Mouse (Mus musculus) intestine, embryonic 14.5 days (tissue): ENCODE measurements around the gene Epha10. TPM values are rescaled to one million over a fixed set of nuclear protein-coding genes. Genes with fewer than 3 reads are reported as not detected.
A peak's percentile ranks its signal among the peaks of the same experiment; 100 is the strongest.

ENCODE experiments used
- ATAC-seq: fragments of 200-750 bp; cut with Nextera tagmentation; replicated peaks from 2 replicates; pipeline ENCODE4 v1.8.0; 2017; ENCODE audit warnings: low read depth, moderate number of reproducible peaks, moderate TSS enrichment, moderate library complexity; ENCODE audit not compliant: low FRiP score, low TSS enrichment
- DNase-seq: peaks from one replicate; pipeline ENCODE4 v3.0.0-alpha.2; 2018; ENCODE audit warnings: low spot score
- H3K27ac ChIP-seq: fragments of 300-500 bp; sonication (generic); 2 replicates; pipeline ENCODE4 v1.5.1; 2014; ENCODE audit warnings: low read depth, mild to moderate bottlenecking, control low read depth
- H3K27me3 ChIP-seq: fragments of 300-500 bp; sonication (generic); replicated peaks from 2 replicates; pipeline ENCODE4 v1.6.1; 2014; ENCODE audit warnings: low read length, control low read depth; ENCODE audit not compliant: control insufficient read depth, insufficient read depth
- H3K36me3 ChIP-seq: fragments of 300-500 bp; sonication (generic); 2 replicates; pipeline ENCODE4 v1.6.1; 2014; ENCODE audit warnings: low read length, control low read depth; ENCODE audit not compliant: control insufficient read depth, insufficient read depth
- H3K4me1 ChIP-seq: fragments of 300-500 bp; sonication (generic); replicated peaks from 2 replicates; pipeline ENCODE4 v1.6.1; 2014; ENCODE audit warnings: low read length, control low read depth, mixed read lengths; ENCODE audit not compliant: control insufficient read depth, insufficient read depth
- H3K4me2 ChIP-seq: fragments of 300-500 bp; sonication (generic); 2 replicates; pipeline ENCODE4 v1.6.1; 2014; ENCODE audit warnings: low read length
- H3K4me3 ChIP-seq: fragments of 300-500 bp; sonication (generic); 2 replicates; pipeline ENCODE4 v1.5.1; 2014; ENCODE audit warnings: low read depth, low read length, control low read depth, mixed read lengths
- H3K9ac ChIP-seq: fragments of 300-500 bp; sonication (generic); 2 replicates; pipeline ENCODE4 v1.6.1; 2014; ENCODE audit warnings: mild to moderate bottlenecking, low read length
- H3K9me3 ChIP-seq: fragments of 300-500 bp; sonication (generic); 2 replicates; pipeline ENCODE4 v1.6.1; 2016; ENCODE audit warnings: low read length, control low read depth; ENCODE audit not compliant: control insufficient read depth
- WGBS: fragments of 180-500 bp; shearing (Covaris S2); extraction: QIAGEN DNeasy Blood & Tissue Kit; methylation state at CpG from one replicate; pipeline ENCODE4 v1.1.7; 2014; 5-methylcytosine and 5-hydroxymethylcytosine counted together
- polyA plus RNA-seq: library from polyadenylated mRNA; unstranded; fragments of >200 nt; fragmentation: Nextera tagmentation; extraction: Ambion mirVana; gene quantifications from 2 replicates; pipeline ENCODE4 v1.2.1, GENCODE M21; 2014

Gene Epha10
- 0.19 and 0.20 TPM in 2 replicates for polyA plus RNA-seq

DNA sequence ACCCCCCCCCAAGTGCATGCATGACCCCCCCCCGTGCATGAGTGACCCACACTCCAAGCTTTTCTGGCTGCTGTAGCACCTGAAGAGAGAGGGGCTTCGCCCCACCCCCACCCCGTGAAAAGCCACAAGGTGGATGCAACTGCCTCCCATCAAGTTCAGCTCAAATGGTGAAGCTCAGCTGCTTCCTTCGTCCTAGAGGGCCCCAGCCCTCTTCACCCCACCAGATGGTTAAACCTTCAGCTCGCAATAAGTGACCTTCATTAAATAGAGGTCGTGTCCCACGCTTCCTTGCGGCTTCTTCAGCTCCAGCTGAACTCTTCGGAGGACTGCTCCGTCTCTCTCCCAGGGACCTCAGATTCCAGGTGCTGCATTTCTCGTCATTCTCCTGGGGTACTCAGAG, at the start of gene Epha10:
Gene Epha10, plus strand, starts transcription at position 301 of the 400 bp plus-strand sequence.
- Histone ChIP-seq H3K4me3 (peak within 1 kb of the TSS; percentile 26), H3K9ac (no peak within 1 kb of the TSS), H3K36me3 (no peaks in the 10 kb centered on the region), H3K27ac (no peak within 1 kb of the TSS), H3K4me1 (no peaks in the 10 kb centered on the region), H3K4me2 (peak within 1 kb of the TSS; percentile 57), H3K27me3 (peaks cover 59% of the 10 kb centered on the region), H3K9me3 (no peaks in the 10 kb centered on the region)
- 5% methylated on average over 11 of the region's 11 CpGs for WGBS
- no peak for ATAC-seq
- no peak for DNase-seq

DNA sequence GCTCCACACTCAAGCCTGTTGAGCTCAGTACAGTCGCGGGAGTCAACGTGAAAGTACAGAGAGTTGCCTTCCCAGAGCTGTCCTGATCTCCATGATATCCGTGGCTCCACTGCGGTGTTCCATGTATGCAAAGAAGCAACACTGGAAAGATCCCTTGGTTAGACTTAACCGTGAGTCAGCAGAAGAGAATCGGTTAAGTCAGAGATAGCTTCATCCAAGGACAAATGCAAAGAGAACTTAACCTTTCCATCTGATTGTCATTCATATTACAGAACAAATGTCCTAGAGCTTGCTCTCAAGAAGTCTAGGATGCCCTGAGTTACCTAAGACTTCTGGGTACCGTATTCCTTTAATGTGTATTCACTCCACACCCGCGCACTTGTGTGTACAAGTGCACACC, 47.9 kb upstream of the Epha10 start:
- DNase-seq, result no peak
- Histone ChIP-seq H3K9ac (no peak overlapping the region), H3K4me3 (no peak overlapping the region), H3K4me2 (no peak overlapping the region), H3K36me3 (peaks cover 43% of the 10 kb centered on the region), H3K4me1 (no peaks in the 10 kb centered on the region), H3K27me3 (no peaks in the 10 kb centered on the region), H3K9me3 (no peaks in the 10 kb centered on the region), H3K27ac (no peak overlapping the region)
- 94% methylated on average over 10 of the region's 10 CpGs for WGBS
- no peak for ATAC-seq

DNA sequence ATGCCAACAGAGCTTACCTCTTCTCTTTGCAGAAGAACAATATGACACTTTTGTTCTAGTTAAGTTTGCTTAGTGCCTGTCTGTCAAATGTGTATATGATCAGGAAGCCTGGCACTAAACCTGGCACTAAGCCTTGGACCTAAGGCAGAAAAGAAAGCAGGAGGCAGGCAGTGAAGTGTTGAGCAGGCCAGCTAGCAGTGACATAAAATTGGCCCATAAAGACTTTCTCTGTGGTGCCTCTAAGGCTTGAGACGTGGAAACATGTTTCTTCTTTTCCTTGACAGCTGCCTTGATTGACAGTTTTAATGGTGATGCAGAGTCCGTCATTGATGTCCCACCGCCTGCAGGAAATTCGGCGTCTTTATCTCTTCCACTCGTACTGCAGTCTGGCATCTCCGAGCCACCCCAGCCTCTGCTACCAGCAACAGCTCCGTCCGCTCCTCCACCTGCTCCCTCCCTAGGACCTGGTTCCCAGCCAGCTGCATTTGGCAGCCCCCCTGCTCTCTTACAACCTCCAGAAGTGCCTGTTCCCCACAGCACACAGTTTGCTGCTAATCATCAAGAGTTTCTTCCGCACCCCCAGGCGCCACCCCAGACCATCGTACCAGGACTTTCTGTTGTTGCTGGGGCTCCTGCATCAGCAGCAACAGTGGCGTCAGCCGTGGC, 42.5 kb upstream of the Epha10 start:
- no peak for DNase-seq
- Histone ChIP-seq H3K36me3 (peaks cover 50% of the 10 kb centered on the region), H3K27ac (no peak overlapping the region), H3K9me3 (no peaks in the 10 kb centered on the region), H3K9ac (no peak overlapping the region), H3K4me3 (no peak overlapping the region), H3K27me3 (no peaks in the 10 kb centered on the region), H3K4me1 (no peaks in the 10 kb centered on the region), H3K4me2 (no peak overlapping the region)
- WGBS, result 86% methylated on average over 14 of the region's 14 CpGs
- ATAC-seq, result no peak

DNA sequence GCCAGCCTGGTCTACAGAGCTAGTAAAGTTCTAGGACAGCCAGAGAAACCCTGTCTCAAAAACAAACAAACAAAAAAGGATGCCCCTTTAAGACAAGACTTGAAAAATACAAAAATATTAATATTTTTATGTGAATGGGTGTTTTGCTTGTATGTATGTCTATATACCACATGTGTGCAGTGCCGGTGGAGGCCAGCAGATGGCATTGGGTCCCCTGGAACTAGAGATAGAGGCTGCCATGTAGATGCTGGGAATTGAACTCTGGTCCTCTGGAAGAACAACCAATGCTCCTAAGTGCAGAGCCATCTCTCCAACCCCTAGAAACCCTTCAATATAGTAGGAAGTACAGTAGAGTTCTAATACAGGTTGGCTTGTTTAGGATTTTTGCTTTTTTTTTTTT, 39.7 kb upstream of the Epha10 start:
- no peak overlapping the region for H3K27ac ChIP-seq
- no peak overlapping the region for H3K9ac ChIP-seq
- no peaks in the 10 kb centered on the region for H3K9me3 ChIP-seq
- H3K4me3 ChIP-seq, result no peak overlapping the region
- no peak for ATAC-seq
- H3K4me2 ChIP-seq, result no peak overlapping the region
- peaks cover 60% of the 10 kb centered on the region for H3K36me3 ChIP-seq
- WGBS, result 94% methylated on average over 1 of the region's 1 CpGs
- H3K4me1 ChIP-seq, result no peaks in the 10 kb centered on the region
- no peak for DNase-seq
- no peaks in the 10 kb centered on the region for H3K27me3 ChIP-seq

DNA sequence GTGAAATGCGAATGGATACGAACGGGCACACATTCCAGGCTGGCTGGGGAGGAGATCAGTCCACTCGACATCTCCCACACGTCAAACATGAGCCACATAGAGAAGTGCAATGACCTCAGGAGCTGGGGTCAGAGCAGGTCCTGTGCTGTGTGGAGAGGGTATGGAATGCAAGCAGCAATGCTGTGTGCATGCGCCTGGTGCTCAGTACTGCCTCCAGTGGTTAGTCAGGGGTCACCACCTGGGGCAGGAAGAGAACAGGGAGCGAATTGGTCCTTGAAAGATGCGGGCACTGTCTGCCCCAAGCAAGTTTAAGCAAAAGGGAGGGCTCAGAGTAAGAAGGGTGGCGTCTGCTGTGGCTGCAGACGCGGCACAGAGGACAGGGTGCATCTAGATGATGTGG, 37.2 kb upstream of the Epha10 start:
- peaks cover 48% of the 10 kb centered on the region for H3K36me3 ChIP-seq
- H3K27me3 ChIP-seq, result no peaks in the 10 kb centered on the region
- no peak overlapping the region for H3K4me2 ChIP-seq
- no peak overlapping the region for H3K9ac ChIP-seq
- no peaks in the 10 kb centered on the region for H3K4me1 ChIP-seq
- no peaks in the 10 kb centered on the region for H3K9me3 ChIP-seq
- DNase-seq (no peak), ATAC-seq (0 out of 2 replicates have a peak, but pooled peaks have one; percentile 21)
- H3K4me3 ChIP-seq, result no peak overlapping the region
- H3K27ac ChIP-seq, result no peak overlapping the region
- 49% methylated on average over 11 of the region's 11 CpGs for WGBS

DNA sequence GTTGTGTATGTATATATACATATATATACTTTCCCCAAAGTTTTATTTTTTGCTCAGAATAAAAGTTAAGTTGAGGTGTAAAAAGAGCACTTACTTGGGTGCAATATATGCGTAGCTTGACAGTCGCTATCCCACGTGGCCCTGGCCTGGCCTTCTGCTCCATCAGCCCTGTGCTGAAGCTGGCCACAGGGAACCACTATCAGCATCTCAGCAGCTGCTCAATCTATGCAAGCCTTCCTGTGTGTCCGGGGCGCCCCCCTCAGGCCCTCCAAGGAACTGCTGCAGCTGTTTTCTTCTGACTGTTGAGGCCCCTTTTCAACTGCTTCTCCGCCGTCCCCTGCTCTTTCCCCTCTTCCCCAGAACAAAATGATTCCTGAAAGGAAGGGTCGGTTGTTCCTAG, 33.1 kb upstream of the Epha10 start:
- Histone ChIP-seq H3K9me3 (no peaks in the 10 kb centered on the region), H3K27ac (no peak overlapping the region), H3K36me3 (peaks cover 22% of the 10 kb centered on the region), H3K4me3 (no peak overlapping the region), H3K4me2 (no peak overlapping the region), H3K9ac (no peak overlapping the region), H3K27me3 (no peaks in the 10 kb centered on the region), H3K4me1 (peaks cover 16% of the 10 kb centered on the region)
- peak; percentile 91 for DNase-seq
- 14% methylated on average over 8 of the region's 8 CpGs for WGBS
- no peak for ATAC-seq

DNA sequence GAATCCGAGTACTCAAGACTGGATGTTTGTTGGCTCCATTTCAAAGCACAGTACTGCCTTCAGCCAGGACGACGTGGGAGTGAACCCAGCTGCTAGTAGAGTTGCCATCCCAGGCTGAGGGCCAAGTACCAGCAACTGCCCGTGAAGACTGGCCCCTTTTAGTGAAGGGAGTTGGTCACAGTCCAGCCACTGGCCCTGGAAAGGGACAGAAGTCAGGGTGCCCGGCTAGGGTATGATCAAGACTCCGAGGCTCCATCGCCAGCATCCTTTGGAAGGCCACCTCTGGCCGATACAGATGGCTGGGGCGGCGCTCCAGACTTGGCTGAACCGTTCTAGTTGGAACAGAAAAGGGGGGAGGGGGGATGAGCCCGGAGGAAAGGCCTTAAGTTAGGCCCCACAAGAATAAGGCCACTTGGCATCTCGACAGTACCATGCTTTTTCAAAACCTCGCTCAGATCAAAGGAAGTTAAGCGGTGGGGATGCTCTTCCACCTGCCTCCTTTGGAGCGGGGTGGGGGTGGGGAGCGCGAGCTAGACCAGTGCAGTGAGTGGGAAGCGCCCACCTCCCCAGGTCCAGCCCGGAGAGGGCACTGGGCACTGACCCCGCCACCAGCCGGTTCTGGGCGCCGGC, 31.0 kb upstream of the Epha10 start:
- Histone ChIP-seq H3K9me3 (no peaks in the 10 kb centered on the region), H3K4me1 (peaks cover 16% of the 10 kb centered on the region), H3K9ac (peak overlapping the region; percentile 88), H3K36me3 (peaks cover 19% of the 10 kb centered on the region), H3K4me3 (peak overlapping the region; percentile 90), H3K27me3 (no peaks in the 10 kb centered on the region), H3K27ac (peak overlapping the region; percentile 91), H3K4me2 (peak overlapping the region; percentile 69)
- DNase-seq (no peak), ATAC-seq (peak; percentile 7)
- 3% methylated on average over 20 of the region's 24 CpGs for WGBS

DNA sequence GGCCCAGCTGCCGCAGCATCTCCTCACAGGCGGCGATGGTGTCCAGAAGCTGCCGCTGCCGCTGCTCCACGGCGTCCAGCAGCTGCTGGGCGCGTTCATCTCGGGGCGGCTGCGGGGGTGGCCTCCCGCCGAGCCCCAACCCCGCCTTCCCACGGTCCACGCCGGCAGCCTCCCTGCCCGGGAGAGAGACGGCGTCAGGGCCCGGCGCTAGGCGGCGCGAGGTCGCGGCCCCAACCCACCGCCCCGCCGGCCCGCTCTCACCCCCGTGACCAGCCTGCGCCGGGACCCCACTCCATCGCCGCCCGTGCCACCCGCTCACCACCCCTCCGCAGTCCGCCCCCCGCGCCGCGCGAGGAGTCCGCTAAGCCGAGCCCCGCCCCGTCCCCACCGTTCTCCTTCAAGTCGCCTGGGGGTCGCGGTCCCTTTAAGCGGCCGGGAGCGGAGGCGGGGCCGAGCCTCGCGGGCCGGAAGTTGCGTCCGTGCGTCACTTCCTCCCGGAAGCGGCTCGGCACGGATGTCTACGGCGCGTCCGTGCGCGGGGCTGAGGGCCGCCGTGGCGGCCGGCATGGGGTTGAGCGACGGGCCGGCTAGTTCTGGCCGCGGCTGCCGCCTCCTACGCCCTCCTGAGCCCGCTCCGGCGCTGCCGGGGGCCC, 30.3 kb upstream of the Epha10 start, which contains the start of gene Yrdc:
Gene Yrdc, plus strand, starts transcription at position 419 of the 653 bp plus-strand sequence.
- peak within 1 kb of the TSS; percentile 89 for H3K4me2 ChIP-seq
- ATAC-seq, result peak; percentile 96
- H3K9ac ChIP-seq, result peak within 1 kb of the TSS; percentile 88
- peak within 1 kb of the TSS; percentile 90 for H3K4me3 ChIP-seq
- DNase-seq, result peak; percentile 94
- H3K9me3 ChIP-seq, result no peaks in the 10 kb centered on the region
- H3K36me3 ChIP-seq, result peaks cover 20% of the 10 kb centered on the region
- H3K27ac ChIP-seq, result peak within 1 kb of the TSS; percentile 91
- peaks cover 16% of the 10 kb centered on the region for H3K4me1 ChIP-seq
- WGBS, result under 1% methylated on average over 58 of the region's 90 CpGs
- no peaks in the 10 kb centered on the region for H3K27me3 ChIP-seq
